Mouse (Mus musculus) thymus, postnatal 10 days (tissue): ENCODE results near the gene Kcnh1.

Experiments
- DNase-seq, 2 experiments: peaks; one replicate each; pipeline ENCODE4 v3.0.0; 2021; ENCODE audit warnings: low spot score in 2 of 2

Gene Kcnh1

DNA sequence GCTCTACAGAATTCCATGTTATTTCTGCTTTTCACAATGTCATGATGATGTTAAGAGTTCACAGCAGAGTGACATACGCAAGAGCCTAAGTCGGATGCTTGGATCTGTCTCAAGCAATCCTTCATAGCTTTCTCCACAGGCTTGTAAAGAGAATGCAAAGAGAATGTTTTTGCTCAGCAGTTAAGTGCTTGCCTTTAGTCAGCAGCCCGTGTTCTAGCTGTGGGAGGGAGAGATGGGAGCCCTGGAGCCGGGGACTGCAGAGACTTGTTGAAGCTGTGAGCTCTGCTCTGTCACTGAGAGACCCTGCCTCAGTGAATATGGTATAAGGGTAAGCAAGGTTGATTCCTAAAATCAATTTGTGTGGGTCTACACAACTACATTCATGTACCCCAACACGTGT lies 78.3 kb downstream of the Kcnh1 start:
- DNase-seq = no peak

DNA sequence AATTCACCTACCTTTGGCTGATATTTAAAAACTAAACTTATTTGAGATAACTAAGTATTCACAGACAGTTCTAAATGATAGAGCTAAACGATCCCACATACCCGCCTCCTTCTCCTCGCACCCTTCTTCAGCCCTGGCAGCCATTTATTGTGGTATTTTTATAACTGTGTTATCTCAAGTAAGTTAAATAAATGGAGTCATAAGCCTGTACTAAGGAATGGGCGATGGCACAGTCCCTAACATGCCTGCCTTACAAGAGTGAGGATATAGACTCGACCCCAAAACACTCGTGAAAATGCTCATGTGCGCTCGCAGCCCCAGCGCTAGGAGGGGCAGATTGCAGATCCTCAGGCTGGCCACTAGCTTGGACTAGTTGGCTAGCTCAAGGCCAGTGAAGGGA lies 79.3 kb downstream of the Kcnh1 start:
- DNase-seq = no peak

- DNase-seq = no peak
Measured at GRCm38 (mm10) chr1:192277801-192278385, 87.3 kb downstream of the Kcnh1 start.

DNA sequence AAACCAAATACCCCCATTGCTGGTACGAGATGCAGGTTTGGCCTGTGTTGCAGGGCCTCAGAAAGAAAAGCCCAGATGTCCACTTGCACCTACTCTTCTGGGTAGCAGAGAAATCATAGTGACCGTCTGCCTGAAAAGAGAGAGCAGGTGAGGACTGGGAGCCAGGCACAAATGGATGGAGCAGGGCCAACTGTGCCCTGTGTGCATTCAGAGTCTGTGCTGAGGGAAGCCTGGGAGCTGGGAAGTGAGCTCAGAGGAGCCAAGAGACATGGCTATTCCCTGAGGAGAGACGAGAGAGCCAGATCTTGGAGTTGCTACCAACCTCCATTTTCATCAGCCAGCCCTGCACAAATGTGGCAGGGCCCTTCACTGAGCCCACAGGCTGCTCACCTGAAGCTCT lies 93.8 kb downstream of the Kcnh1 start:
- no peak for DNase-seq

- no peak for DNase-seq
Measured at GRCm38 (mm10) chr1:192284950-192285349, 94.4 kb downstream of the Kcnh1 start.

DNA sequence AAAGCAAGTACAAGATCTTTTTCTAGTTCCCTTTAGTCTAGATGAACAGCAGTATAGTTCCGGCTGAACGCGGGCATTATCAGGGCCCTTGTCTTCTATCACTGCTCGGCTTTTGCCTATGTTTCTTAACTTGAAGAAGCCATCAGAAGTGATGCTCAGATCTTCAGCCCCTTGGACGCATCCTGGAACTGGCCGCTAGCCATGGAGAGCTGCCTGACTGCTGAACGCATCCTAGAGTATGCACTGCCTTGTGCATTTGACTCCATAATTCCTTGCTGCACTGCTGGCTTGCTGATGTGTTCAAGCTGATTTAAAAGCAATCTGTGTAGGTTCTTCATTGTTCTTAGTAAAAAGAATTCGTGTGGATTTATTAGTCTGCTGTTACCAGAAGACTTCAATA lies 97.9 kb downstream of the Kcnh1 start:
- DNase-seq = no peak

- DNase-seq = no peak
Measured at GRCm38 (mm10) chr1:192291286-192291685, 100.7 kb downstream of the Kcnh1 start.

DNA sequence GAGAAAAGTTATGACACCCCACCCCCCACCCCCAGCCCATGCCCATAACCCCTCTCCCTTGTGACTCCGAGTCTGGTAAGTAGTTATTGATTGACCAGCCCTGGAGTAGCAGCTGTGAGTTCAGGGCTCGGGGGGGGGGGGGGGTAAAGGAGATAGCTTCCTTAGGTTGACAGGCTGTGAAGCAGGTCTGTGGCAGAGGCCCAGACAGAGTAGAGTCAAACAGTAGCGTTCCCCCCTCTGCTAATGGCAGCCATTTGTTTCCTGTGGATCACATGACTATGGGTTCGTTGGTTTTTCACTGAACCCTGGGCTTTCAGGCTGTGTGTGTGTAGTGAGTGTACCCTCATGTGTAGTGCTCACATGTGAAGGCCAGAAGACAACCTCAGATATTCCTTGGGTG lies 102.8 kb downstream of the Kcnh1 start:
- DNase-seq = no peak

GRCm38 (mm10) chr1:192293921-192294320 lies 103.3 kb downstream of the Kcnh1 start:
- DNase-seq = no peak

GRCm38 (mm10) chr1:192295243-192295860 lies 104.8 kb downstream of the Kcnh1 start:
- no peak for DNase-seq

GRCm38 (mm10) chr1:192295902-192296301 lies 105.3 kb downstream of the Kcnh1 start:
- no peak for DNase-seq

DNA sequence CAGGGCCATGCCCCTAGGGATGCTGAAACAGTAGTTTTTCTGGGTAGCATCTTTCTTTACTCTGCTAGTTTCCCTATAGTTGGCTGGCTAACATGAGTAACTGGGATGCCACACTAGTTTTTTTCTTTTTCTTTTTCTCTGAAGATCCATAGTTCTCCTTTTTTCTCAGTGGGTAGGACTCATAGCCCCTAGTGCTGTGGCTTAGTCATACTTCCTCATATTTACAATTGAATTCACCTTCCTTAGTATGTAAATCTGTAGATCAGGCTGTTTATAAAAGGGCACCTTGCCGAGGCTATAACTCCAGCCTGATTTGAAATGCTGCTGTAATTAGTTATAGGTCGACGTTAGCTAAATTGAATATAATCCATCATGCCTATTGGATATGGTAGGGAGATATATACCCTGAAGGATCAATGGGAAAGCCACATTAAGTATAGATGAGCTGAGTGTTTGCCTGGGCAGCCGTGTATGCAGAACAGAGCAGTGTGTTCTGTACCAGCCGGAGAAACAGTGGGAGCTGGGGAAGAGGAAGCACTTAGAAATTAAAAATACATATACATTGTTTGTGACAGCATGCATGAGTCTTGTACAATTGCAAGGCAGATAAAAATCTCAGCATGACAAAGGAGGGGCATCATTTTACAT lies 107.0 kb downstream of the Kcnh1 start:
- DNase-seq = no peak

DNA sequence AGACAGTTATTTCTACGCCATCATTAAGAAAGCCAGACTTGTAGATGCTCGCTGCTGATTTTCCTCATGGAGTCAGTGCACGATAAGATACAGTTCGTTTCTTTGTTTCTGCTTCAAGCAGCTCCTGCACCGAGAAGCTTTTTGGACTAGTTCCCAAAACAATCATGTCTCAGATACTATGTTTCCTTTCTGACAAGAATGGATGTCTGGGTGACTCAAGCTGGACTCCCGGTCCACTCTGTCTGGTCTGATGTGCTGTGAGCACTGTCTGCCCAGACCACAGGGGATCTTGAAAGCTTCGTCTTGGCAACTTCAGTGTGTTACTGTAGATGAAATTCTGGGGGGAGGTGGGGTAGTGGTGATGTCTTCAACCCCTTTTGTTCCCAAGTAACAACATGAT lies 109.8 kb downstream of the Kcnh1 start:
- DNase-seq = no peak

- DNase-seq = no peak
Measured at GRCm38 (mm10) chr1:192303615-192304014, 113.0 kb downstream of the Kcnh1 start.

- DNase-seq = no peak
Measured at GRCm38 (mm10) chr1:192305155-192305554, 114.6 kb downstream of the Kcnh1 start.

- no peak for DNase-seq
Measured at GRCm38 (mm10) chr1:192307055-192307454, 116.5 kb downstream of the Kcnh1 start.

DNA sequence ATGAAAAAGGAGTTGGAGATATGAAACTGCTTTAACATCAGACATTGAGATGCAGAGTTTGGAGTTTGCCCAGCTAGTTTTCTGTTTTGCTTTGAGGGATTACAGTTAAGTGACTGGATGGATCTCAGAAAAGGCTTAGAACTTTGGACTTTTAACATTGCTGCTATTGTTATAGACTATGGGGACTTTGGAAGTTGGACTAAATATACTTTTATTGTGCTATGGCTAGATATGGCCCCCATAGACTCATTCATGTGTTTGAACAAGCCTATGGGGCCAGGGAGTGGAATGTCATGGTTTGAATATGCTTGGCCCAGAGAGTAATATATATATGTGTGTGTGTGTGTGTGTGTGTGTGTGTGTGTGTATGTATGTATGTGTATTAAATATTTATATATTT lies 120.7 kb downstream of the Kcnh1 start:
- DNase-seq = no peak

- DNase-seq = no peak
Measured at GRCm38 (mm10) chr1:192311851-192312438, 121.4 kb downstream of the Kcnh1 start.

GRCm38 (mm10) chr1:192312446-192312845 lies 121.9 kb downstream of the Kcnh1 start:
- DNase-seq = no peak

GRCm38 (mm10) chr1:192312998-192313397 lies 122.4 kb downstream of the Kcnh1 start:
- DNase-seq = no peak

GRCm38 (mm10) chr1:192313571-192313972 lies 123.0 kb downstream of the Kcnh1 start:
- DNase-seq = no peak

DNA sequence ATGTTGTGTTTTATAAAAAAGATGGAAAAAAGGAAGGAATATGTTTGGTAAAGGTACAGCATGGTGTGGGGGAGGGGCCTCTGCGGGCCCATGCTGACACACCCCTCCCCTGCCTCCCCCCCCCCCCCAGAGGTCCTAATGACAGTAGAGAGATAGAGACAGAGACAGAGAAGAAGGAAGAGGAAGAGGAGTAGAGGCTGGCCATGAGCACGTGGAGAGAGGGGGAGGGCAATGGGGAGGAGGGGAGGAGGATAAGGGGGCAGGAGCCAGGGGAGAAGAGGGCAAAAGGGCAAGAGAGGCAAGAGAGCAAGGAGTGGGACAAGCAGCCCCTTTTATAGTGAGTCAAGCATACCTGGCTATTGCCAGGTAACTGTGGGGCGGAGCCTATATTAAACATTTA lies 123.5 kb downstream of the Kcnh1 start:
- no peak for DNase-seq
